ENCODE assay signal across 13 mouse cellular contexts in the genomic region with DNA sequence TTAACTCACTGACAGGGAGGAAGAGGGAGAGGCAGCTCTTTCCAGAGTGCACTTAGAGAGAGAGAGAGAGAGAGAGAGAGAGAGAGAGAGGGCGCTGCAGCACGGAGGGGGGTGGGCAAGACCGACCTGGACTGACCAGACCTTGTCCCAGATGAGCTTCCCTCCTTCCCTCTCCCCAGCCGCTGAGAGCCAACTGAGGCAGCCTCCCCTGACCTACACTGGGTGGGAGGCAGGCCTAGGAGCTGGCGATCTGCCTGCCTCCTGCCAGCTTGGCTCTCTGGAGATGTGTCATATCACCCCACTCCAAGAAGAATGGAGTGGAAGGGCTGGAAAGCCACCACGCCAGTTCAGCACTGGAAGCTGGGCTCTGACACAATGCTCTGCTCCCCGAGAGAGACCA. TPM values are rescaled to one million over a fixed set of nuclear protein-coding genes. Genes with fewer than 3 reads are reported as not detected.
A peak's percentile ranks its signal among the peaks of the same experiment; 100 is the strongest.
DNase-seq lines count a peak whose midpoint lies in the region; ATAC-seq and TF ChIP-seq lines count a peak whose summit lies in the region.
"Had no signal": no experiment of that assay in that cellular context is flagged by ENCODE, and none has a peak within 500 bp of the region (broad histone marks: within the 10 kb centered on the region; RNA-seq: fewer than 3 reads in every experiment).

No protein-coding gene starts in this region.

- peak; percentile 32 to 34 for DNase-seq in cerebellum, postnatal 25 days
- DNase-seq in cerebellum, adult 18-20 months, result no peak
- peak; percentile 56 for DNase-seq in Muller cell, postnatal 12 days (ENCODE audit: inconsistent ontology term)
- DNase-seq in limb, embryonic 14.5 days (ENCODE audit: low spot score), result no peak
- DNase-seq in adrenal gland, postnatal 36 days, result no peak
- DNase-seq: layer of hippocampus, adult 9-11 months; liver, postnatal 0 days; spleen, adult 18-20 months had no signal

- no peaks in the 10 kb centered on the region for H3K27me3 ChIP-seq in intestine, embryonic 15.5 days (replicated peaks)
- H3K27me3 ChIP-seq in intestine, postnatal 0 days (replicated peaks; ENCODE audit: control insufficient read depth, insufficient read depth, low read length), result no peaks in the 10 kb centered on the region
- H3K27me3 ChIP-seq in limb, embryonic 14.5 days (ENCODE audit: control insufficient read depth, insufficient read depth, low read length), result no peaks in the 10 kb centered on the region
- H3K27me3 ChIP-seq: hindbrain, embryonic 13.5 days had no signal

- no peaks in the 10 kb centered on the region for H3K36me3 ChIP-seq in intestine, embryonic 15.5 days
- no peaks in the 10 kb centered on the region for H3K36me3 ChIP-seq in intestine, postnatal 0 days (ENCODE audit: control insufficient read depth, insufficient read depth)
- H3K36me3 ChIP-seq in limb, embryonic 14.5 days (ENCODE audit: control insufficient read depth, insufficient read depth, low read length), result no peaks in the 10 kb centered on the region
- H3K36me3 ChIP-seq: hindbrain, embryonic 13.5 days had no signal

- 57% methylated on average over 7 of the region's 7 CpGs for WGBS in intestine, embryonic 15.5 days
- WGBS in intestine, postnatal 0 days, result 61% methylated on average over 7 of the region's 7 CpGs
- 66% methylated on average over 6 of the region's 7 CpGs for WGBS in limb, embryonic 14.5 days

- no peak for TF ChIP-seq POLR2A in limb, embryonic 14.5 days (IDR thresholded peaks at IDR 0.05; ENCODE audit: borderline replicate concordance, extremely low read depth, insufficient read depth, insufficient read length)

- no peak overlapping the region for H3K27ac ChIP-seq in intestine, embryonic 15.5 days
- no peak overlapping the region for H3K27ac ChIP-seq in intestine, postnatal 0 days (ENCODE audit: low read depth, low read length)
- H3K27ac ChIP-seq in limb, embryonic 14.5 days (replicated peaks; ENCODE audit: low read depth, low read length), result 0 out of 2 replicates have a peak overlapping the region, but pooled peaks have one; percentile 38
- H3K27ac ChIP-seq: hindbrain, embryonic 13.5 days had no signal

- H3K4me2 ChIP-seq in intestine, embryonic 15.5 days (replicated peaks), result no peak overlapping the region
- no peak overlapping the region for H3K4me2 ChIP-seq in intestine, postnatal 0 days (replicated peaks; ENCODE audit: low read depth)
- no peak overlapping the region for H3K4me2 ChIP-seq in limb, embryonic 14.5 days (replicated peaks; ENCODE audit: low read depth, low read length, severe bottlenecking)
- H3K4me2 ChIP-seq: hindbrain, embryonic 13.5 days had no signal

- no peak overlapping the region for H3K9ac ChIP-seq in intestine, embryonic 15.5 days
- no peak overlapping the region for H3K9ac ChIP-seq in intestine, postnatal 0 days (ENCODE audit: low read depth, low read length)
- no peak overlapping the region for H3K9ac ChIP-seq in limb, embryonic 14.5 days (ENCODE audit: low read depth, low read length, severe bottlenecking)
- H3K9ac ChIP-seq: hindbrain, embryonic 13.5 days; liver, postnatal 0 days had no signal

- H3K4me1 ChIP-seq in intestine, embryonic 15.5 days (replicated peaks), result peaks cover 3% of the 10 kb centered on the region; the same call in 1 of the 2 replicates
- no peaks in the 10 kb centered on the region for H3K4me1 ChIP-seq in intestine, postnatal 0 days (replicated peaks; ENCODE audit: control insufficient read depth, insufficient read depth, low read length)
- no peaks in the 10 kb centered on the region for H3K4me1 ChIP-seq in limb, embryonic 14.5 days (ENCODE audit: control insufficient read depth, insufficient read depth, low read length)

- H3K9me3 ChIP-seq in intestine, embryonic 15.5 days, result no peaks in the 10 kb centered on the region
- no peaks in the 10 kb centered on the region for H3K9me3 ChIP-seq in intestine, postnatal 0 days (ENCODE audit: control insufficient read depth)
- no peaks in the 10 kb centered on the region for H3K9me3 ChIP-seq in limb, embryonic 14.5 days (ENCODE audit: control insufficient read depth, low read length)
- H3K9me3 ChIP-seq: hindbrain, embryonic 13.5 days had no signal

- no peak overlapping the region for H3K4me3 ChIP-seq in intestine, embryonic 15.5 days (replicated peaks)
- no peak overlapping the region for H3K4me3 ChIP-seq in intestine, postnatal 0 days (ENCODE audit: low read depth, low read length)
- H3K4me3 ChIP-seq in limb, embryonic 14.5 days (replicated peaks; ENCODE audit: low read length), result no peak overlapping the region
- H3K4me3 ChIP-seq: hindbrain, embryonic 13.5 days; myocyte had no signal

- no peak for TF ChIP-seq CTCF in intestine, postnatal 0 days (IDR thresholded peaks at IDR 0.05; ENCODE audit: low read depth)

- 0 out of 2 replicates have a peak, but pooled peaks have one; percentile 9 for ATAC-seq in intestine, embryonic 15.5 days
- ATAC-seq in intestine, postnatal 0 days, result no peak
- ATAC-seq in limb, embryonic 14.5 days (ENCODE audit: low FRiP score, low read depth), result no peak
- no peak for ATAC-seq in cerebellum, adult (ENCODE audit: insufficient number of reproducible peaks, low FRiP score, low TSS enrichment)

RNA-seq across cellular contexts. Expression of gene Tiam1, which starts 6.6 kb away (rescaled TPM):
- 12.3 and 12.4 TPM in 2 replicates for polyA plus RNA-seq in intestine, embryonic 15.5 days (2015; fragmentation: Nextera tagmentation; extraction: Ambion mirVana)
- polyA plus RNA-seq in intestine, postnatal 0 days (2015; fragmentation: Nextera tagmentation; extraction: Ambion mirVana), result 3.0 and 3.3 TPM in 2 replicates
- 19.1 and 22.4 TPM in 2 replicates for polyA plus RNA-seq in limb, embryonic 14.5 days (2012; rRNA removed)
- polyA plus RNA-seq in limb, embryonic 14.5 days (2014; fragmentation: Nextera tagmentation; extraction: Ambion mirVana), result 54.9 and 57.2 TPM in 2 replicates
- total RNA-seq in adrenal gland, postnatal 36 days (2021), result 10 to 100 TPM; 80.7 to 96.3 TPM

Comparison
In these comparisons a context has a peak if more than half of its experiments do, and no peak if none do; other contexts are left out.
1. DNase-seq: peak in cerebellum, postnatal 25 days (2 of 2) and Muller cell, postnatal 12 days (single experiment); none in cerebellum, adult 18-20 months (0 of 2), limb, embryonic 14.5 days (single experiment) and adrenal gland, postnatal 36 days (0 of 2).